Mouse (Mus musculus) limb, embryonic 10.5 days (tissue): ENCODE measurements around the gene Cchcr1. TPM values are rescaled to one million over a fixed set of nuclear protein-coding genes. Genes with fewer than 3 reads are reported as not detected.

Experiments
- DNase-seq: peaks from one replicate; pipeline ENCODE4 v3.0.0-alpha.2; 2017; ENCODE audit warnings: low spot score
- H3K27ac ChIP-seq: fragments of 300-500 bp; sonication (generic); 2 replicates; pipeline ENCODE4 v1.5.1; 2016; ENCODE audit warnings: mild to moderate bottlenecking
- H3K27me3 ChIP-seq: fragments of 300-500 bp; sonication (generic); 2 replicates; pipeline ENCODE4 v1.6.1; 2016; ENCODE audit warnings: low read depth, mild to moderate bottlenecking; ENCODE audit not compliant: poor library complexity, severe bottlenecking
- H3K36me3 ChIP-seq: fragments of 300-500 bp; sonication (generic); 2 replicates; pipeline ENCODE4 v1.6.1; 2016; ENCODE audit warnings: mild to moderate bottlenecking, moderate library complexity
- H3K4me1 ChIP-seq: fragments of 300-500 bp; sonication (generic); 2 replicates; pipeline ENCODE4 v1.6.1; 2016
- H3K4me3 ChIP-seq: fragments of 300-500 bp; sonication (generic); 2 replicates; pipeline ENCODE4 v1.5.1; 2016; ENCODE audit warnings: mild to moderate bottlenecking, moderate library complexity
- H3K9me3 ChIP-seq: fragments of 300-500 bp; sonication (generic); replicated peaks from 2 replicates; pipeline ENCODE4 v1.6.1; 2016; ENCODE audit warnings: mild to moderate bottlenecking
- WGBS: fragments of 180-500 bp; shearing (Covaris S2); methylation state at CpG from one replicate; pipeline ENCODE4 v1.1.7; 2016; 5-methylcytosine and 5-hydroxymethylcytosine counted together
- polyA plus RNA-seq: library from polyadenylated mRNA; unstranded; fragments of >200 nt; fragmentation: Nextera tagmentation; extraction: Ambion mirVana; gene quantifications from 2 replicates; pipeline ENCODE4 v1.2.1, GENCODE M21; 2016

Cchcr1 gene
- polyA plus RNA-seq, 1 experiment from 2014 or later: 25.5 TPM

DNA sequence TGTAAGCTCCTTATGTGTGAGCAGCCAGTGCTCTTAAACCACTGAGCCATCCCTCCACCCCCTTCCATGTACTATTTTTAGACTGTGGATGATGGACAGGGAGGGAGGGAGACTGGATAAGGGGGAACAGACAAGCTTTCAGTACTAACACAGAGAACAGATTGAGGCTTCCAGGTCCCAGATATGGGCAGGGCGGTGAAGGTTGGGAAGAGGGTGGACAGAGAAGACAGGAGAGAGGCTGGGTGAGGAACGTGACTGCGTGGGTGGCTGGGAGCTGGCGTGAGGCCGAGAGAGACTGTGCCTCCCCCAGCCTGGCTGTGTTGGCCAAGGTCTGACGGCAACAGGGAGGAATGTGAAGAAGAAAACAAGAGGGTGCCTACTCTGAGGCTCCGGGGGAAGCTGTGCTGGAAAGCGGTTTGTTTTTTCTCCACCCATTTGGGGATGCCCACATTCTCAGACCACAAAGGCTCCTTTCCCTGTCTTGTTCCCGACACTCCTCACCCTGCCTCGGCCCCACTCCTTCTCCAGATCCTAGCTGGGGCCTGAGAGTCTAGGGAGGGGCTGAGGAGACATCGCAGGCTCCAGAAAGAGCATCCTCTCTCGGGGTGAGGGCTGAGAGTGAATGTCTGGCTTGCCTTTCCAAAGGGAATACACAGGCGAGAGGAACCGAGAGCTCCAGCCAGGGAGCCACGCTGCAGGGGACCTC, 32.7 kb downstream of the Cchcr1 start:
- Histone ChIP-seq H3K27me3 (no peaks in the 10 kb centered on the region), H3K27ac (no peak overlapping the region), H3K9me3 (no peaks in the 10 kb centered on the region), H3K4me3 (no peak overlapping the region), H3K4me1 (no peaks in the 10 kb centered on the region; the same call in 1 of the 2 replicates), H3K36me3 (no peaks in the 10 kb centered on the region)
- no peak for DNase-seq
- WGBS: 65% methylated on average over 15 of the region's 15 CpGs

DNA sequence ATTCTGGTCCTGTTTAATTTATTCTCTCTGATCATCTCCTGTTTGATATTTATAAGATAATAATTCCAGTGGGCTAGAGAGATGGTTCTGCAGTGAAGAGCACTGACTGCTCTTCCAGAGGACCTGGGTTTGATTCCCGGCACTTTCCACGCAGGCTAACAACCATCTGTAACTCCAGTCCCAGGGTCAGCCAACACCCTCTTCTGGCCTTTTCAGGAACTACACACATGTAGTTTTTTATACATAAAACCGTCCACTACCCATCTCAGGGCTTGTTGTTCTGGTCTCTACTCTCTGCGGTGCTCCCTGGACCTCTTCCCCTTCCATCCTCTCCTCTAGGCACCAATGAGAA, 33.2 kb downstream of the Cchcr1 start:
- no peak overlapping the region for H3K27ac ChIP-seq

DNA sequence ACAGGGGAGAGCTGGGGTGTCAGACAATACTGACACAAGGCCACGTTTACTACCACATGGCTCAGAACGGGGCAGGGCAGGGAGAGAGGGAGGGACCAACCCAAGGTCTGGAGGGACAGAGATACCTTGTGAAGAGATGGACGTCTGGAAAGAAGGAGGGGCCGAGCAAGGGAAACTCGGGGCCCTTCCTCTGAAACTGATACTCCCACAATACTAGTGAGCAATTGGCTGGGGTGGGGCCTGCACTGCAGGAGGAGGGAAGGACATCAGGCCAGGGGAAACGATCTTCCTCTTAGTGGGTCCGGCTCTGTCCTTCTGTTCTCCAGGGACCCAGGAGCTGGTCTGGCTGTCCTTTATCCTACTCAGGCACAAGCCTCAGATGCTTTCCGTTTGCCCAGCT, 34.0 kb downstream of the Cchcr1 start:
- Histone ChIP-seq H3K27me3 (no peaks in the 10 kb centered on the region), H3K4me3 (no peak overlapping the region), H3K27ac (no peak overlapping the region), H3K4me1 (no peaks in the 10 kb centered on the region; the same call in 1 of the 2 replicates), H3K36me3 (no peaks in the 10 kb centered on the region), H3K9me3 (no peaks in the 10 kb centered on the region)
- 53% methylated on average over 8 of the region's 8 CpGs for WGBS
- DNase-seq: no peak

More for the DNA sequence above, 33.2 kb downstream of the Cchcr1 start:
- no peak overlapping the region for H3K4me3 ChIP-seq
- no peaks in the 10 kb centered on the region for H3K36me3 ChIP-seq
- H3K4me1 ChIP-seq: no peaks in the 10 kb centered on the region; the same call in 1 of the 2 replicates
- 98% methylated on average over 4 of the region's 4 CpGs for WGBS
- H3K27me3 ChIP-seq: no peaks in the 10 kb centered on the region
- no peaks in the 10 kb centered on the region for H3K9me3 ChIP-seq
- no peak for DNase-seq

DNA sequence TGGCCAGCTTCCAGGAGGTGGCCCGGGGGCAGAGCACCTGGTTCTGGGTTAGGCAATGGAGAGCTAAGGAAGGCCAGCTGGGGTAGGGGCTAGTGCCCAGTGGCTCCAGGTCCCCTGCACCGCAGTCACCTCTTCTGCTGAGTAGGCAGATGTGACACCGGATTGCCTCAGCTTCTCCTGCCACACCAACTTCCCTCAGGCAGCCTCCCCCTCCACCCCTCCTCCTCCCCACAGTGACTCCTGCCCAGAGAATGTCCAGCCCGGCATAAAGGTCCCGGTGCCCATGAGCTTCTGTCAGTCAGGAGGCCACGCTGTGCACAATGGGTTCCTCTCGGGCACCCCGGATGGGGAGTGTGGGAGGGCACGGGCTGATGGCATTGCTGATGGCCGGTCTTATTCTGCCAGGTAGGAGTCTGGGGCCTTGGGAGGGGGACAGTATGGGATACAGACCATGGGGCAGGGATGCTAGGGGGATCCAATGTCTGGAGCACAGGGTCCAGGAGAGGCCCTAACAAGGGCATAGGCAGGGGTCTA, 35.0 kb downstream of the Cchcr1 start, which contains the start of gene Cdsn:
Cdsn (plus strand) TSS at position 248 of the 534 bp plus-strand sequence.
- Histone ChIP-seq H3K36me3 (no peaks in the 10 kb centered on the region), H3K4me1 (no peaks in the 10 kb centered on the region; the same call in 1 of the 2 replicates), H3K27ac (no peak within 1 kb of the TSS), H3K9me3 (no peaks in the 10 kb centered on the region), H3K4me3 (no peak within 1 kb of the TSS), H3K27me3 (no peaks in the 10 kb centered on the region)
- DNase-seq: no peak
- 79% methylated on average over 10 of the region's 10 CpGs for whole genome bisulfite sequencing

DNA sequence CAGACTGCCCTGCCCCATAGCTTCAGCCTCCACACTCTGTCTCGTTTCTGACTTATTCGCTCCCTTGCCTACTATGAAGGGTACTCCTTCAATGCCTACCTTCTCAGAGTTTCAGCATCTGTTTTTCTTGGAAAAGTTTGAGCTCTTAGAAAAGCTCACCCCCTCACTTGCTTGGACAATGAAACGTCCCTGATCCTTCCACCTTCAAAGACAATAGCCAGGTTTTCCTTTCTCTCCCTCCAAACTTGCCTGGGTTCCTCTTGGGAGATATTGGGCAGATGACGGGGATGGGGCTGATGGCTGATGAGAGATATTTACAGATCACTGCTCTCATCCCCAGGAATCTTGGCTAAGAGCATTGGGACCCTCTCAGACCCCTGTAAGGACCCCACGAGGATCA, 37.4 kb downstream of the Cchcr1 start:
- H3K36me3 ChIP-seq: no peaks in the 10 kb centered on the region
- H3K27me3 ChIP-seq: no peaks in the 10 kb centered on the region
- WGBS: 84% methylated on average over 5 of the region's 5 CpGs
- H3K27ac ChIP-seq: no peak overlapping the region
- H3K9me3 ChIP-seq: no peaks in the 10 kb centered on the region
- no peaks in the 10 kb centered on the region for H3K4me1 ChIP-seq
- DNase-seq: no peak
- H3K4me3 ChIP-seq: no peak overlapping the region

DNA sequence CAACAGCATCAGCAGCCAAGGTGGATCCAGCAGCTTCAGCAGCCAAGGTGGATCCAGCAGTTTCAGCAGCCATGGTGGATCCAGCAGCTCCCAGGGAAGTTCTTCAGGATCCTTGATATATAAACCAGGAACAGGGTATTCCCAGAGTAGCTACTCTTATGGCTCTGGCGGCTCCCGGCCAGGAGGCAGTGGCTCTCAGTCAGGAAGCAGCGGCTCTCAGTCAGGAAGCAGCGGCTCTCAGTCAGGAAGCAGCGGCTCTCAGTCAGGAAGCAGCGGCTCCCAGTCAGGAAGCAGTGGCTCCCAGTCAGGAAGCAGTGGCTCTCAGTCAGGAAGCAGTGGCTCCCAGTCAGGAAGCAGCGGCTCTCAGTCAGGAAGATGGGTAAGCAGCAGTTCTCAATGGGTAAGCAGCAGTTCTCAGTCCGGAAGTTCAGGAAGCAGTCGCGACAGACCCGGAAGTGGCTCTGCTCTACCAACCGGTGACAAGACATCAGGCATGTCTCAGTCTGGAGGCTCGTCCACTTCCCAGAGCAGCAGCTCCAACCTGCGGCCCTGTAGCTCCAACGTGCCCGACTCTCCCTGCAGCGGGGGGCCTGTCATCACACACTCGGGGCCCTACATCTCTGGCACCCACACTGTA, 38.0 kb downstream of the Cchcr1 start:
- no peak for DNase-seq
- no peaks in the 10 kb centered on the region for H3K36me3 ChIP-seq
- 93% methylated on average over 18 of the region's 18 CpGs for WGBS
- no peaks in the 10 kb centered on the region for H3K4me1 ChIP-seq
- H3K9me3 ChIP-seq: no peaks in the 10 kb centered on the region
- H3K4me3 ChIP-seq: no peak overlapping the region
- H3K27ac ChIP-seq: no peak overlapping the region; the same call in 1 of the 2 replicates
- no peaks in the 10 kb centered on the region for H3K27me3 ChIP-seq

DNA sequence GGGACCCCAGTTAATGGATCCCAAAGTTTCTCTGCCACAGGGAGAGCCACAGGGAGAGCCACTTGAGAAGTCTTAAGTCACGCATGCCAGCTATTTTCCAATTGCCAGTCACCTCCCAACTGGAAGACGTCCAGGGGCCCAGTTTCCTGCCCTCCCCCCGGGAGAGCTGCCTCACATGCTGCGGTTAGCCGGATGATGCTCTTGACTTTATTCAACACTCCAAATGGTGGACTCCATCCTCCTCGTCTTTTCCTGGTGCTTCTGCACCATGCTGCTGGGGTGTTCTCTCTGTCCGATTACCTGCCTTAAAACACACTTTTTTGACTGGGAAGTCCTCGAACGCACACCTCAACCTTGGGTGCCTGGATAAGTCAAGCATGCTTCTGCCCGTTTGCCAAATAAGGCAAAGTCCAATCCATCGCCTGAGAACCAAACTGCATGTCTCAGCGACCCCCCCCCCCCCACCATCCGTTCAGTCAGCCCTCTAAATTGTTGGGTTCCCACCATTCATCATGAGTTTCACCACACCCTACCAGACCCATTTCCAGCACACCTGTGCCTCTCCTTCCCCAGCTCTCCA, 39.4 kb downstream of the Cchcr1 start:
- Histone ChIP-seq H3K27ac (no peak overlapping the region), H3K36me3 (no peaks in the 10 kb centered on the region), H3K4me3 (no peak overlapping the region)

DNA sequence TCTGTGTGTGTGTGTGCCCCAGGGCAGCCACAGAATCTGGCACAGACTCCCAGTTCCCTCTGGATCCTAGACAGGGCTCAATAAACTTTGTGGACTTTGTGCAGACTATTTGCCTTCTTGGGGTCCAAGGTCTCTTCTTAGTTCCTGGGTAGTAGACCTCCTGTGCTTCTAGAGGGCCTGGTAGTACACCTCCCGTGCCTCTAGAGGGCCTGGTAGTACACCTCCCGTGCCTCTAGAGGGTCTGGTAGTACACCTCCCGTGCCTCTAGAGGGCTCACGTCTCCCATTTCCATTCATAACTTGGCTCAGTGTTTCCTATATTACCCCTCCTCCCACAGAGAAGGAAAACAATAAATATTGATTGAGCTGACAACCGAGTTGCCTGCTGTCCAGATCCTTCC, 39.9 kb downstream of the Cchcr1 start:
- Histone ChIP-seq H3K36me3 (no peaks in the 10 kb centered on the region), H3K4me3 (no peak overlapping the region), H3K27me3 (no peaks in the 10 kb centered on the region), H3K9me3 (no peaks in the 10 kb centered on the region), H3K27ac (no peak overlapping the region), H3K4me1 (no peaks in the 10 kb centered on the region)
- peak; percentile 46 for DNase-seq
- WGBS: 36% methylated on average over 5 of the region's 5 CpGs

More for the DNA sequence above, 39.4 kb downstream of the Cchcr1 start:
- DNase-seq: no peak
- Histone ChIP-seq H3K27me3 (no peaks in the 10 kb centered on the region), H3K9me3 (no peaks in the 10 kb centered on the region), H3K4me1 (no peaks in the 10 kb centered on the region)
- WGBS: 90% methylated on average over 13 of the region's 13 CpGs

DNA sequence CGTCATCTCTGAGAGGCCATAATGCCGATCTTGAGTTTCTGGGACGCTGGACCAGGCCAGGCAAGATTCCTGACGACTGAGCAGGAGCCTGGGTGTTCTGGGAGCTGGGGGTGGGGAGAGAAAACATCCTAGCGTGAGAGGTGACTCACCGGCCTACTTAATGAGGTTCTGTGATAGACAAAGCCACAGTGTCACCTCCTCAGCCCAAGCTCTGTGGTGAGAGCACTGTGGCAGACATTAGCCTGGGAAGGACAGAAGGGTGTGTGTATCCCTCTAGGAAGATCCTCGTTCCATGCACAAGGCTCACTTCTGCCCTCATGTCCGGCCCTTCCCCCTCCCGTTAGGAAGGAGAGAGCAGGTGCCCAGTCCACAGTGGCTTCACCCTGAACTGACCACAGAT, 40.5 kb downstream of the Cchcr1 start:
- Histone ChIP-seq H3K27me3 (no peaks in the 10 kb centered on the region), H3K36me3 (no peaks in the 10 kb centered on the region), H3K9me3 (no peaks in the 10 kb centered on the region), H3K27ac (no peak overlapping the region), H3K4me3 (no peak overlapping the region), H3K4me1 (no peaks in the 10 kb centered on the region)
- WGBS: 88% methylated on average over 9 of the region's 9 CpGs
- DNase-seq: no peak

DNA sequence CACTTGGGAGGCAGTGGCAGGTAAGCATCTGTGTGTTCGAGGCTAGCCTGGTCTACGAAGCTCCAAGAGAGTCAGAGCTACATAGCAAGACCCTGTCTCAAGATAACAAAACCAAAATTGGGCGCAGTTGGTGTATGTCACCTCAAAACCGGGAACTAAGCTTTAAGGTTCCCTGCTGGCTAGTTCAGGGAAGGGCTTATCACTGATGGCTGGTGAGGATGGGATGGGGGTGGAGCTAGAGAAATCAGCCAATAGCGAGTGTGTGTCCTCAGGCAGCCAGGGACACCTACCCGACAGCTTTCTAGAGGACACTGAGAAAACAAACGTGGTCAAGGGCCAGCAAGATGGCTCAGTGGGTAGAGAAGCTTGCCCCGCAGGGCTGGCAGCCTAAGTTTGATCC, 41.3 kb downstream of the Cchcr1 start:
- H3K27ac ChIP-seq: no peak overlapping the region
- WGBS: 59% methylated on average over 8 of the region's 8 CpGs
- no peaks in the 10 kb centered on the region for H3K36me3 ChIP-seq
- H3K4me1 ChIP-seq: no peaks in the 10 kb centered on the region
- H3K27me3 ChIP-seq: no peaks in the 10 kb centered on the region
- no peaks in the 10 kb centered on the region for H3K9me3 ChIP-seq
- H3K4me3 ChIP-seq: no peak overlapping the region
- no peak for DNase-seq

DNA sequence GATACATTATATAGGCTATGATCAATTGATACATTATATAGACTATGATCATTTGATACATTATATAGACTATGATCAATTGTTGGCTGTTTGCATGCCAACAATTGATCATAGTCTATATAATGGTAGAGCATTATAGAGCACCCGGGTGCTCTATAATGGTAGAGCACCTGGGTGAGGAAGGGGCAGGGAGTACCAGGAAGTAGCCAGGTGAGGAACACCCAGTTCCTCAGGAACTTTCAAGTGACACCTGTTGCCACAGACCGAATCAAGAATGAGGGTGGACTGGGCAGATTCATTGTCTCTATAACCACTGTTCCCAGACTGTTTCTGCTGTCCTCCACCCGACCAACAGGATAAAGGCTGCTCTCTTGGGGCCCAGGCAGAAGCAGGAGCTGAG, 50.2 kb downstream of the Cchcr1 start, which contains the start of gene 2300002M23Rik:
2300002M23Rik (plus strand) TSS at position 301 of the 400 bp plus-strand sequence.
- Histone ChIP-seq H3K4me1 (peaks cover 12% of the 10 kb centered on the region; the same call in 1 of the 2 replicates), H3K36me3 (no peaks in the 10 kb centered on the region), H3K27ac (no peak within 1 kb of the TSS), H3K9me3 (no peaks in the 10 kb centered on the region), H3K27me3 (peaks cover 49% of the 10 kb centered on the region), H3K4me3 (no peak within 1 kb of the TSS)
- 61% methylated on average over 3 of the region's 3 CpGs for WGBS
- DNase-seq: no peak

DNA sequence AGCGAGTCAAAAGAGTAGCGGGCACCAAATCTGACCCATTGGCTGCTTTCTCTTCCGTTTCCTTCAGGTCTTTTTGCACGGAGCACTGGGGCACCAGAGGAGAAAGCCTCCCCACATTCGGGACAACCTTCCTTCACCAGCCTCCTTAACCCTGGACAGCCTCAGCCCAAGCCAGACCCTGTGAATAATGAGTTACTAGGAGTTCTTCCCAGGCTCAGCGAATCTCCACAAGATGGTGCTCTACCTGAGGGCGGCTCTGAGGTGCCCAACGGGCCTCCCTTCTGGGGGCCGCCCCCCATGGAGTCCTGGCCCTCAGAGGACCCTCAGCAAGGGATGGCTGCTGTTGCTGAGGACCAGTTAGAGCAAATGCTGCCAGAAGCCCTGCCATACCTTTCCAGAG, 50.9 kb downstream of the Cchcr1 start:
- Histone ChIP-seq H3K4me3 (no peak overlapping the region), H3K4me1 (peaks cover 12% of the 10 kb centered on the region; the same call in 1 of the 2 replicates), H3K9me3 (no peaks in the 10 kb centered on the region), H3K36me3 (no peaks in the 10 kb centered on the region), H3K27ac (no peak overlapping the region), H3K27me3 (peaks cover 49% of the 10 kb centered on the region)
- DNase-seq: no peak
- WGBS: 20% methylated on average over 9 of the region's 9 CpGs
